Mouse (Mus musculus) fat pad, adult 2 months (tissue): ENCODE results near the gene Ctdspl2.
"Not testable (repeated sequence)": the region's sequence is repeated elsewhere in the genome, so short reads cannot be mapped to it uniquely, and the experiment has no call there.

Source experiments
- DNase-seq: peaks from one replicate; pipeline ENCODE4 v3.0.0-alpha.2; 2011; ENCODE audit warnings: low read depth, low spot score; ENCODE audit errors: extremely low read depth

Gene Ctdspl2

GRCm38 (mm10) chr2:121955765-121956223, at the start of gene Ctdspl2, which contains the start of gene Mageb3:
Ctdspl2 (plus strand) TSS chr2:121956001.
Mageb3 (minus strand) TSS chr2:121956092.
- DNase-seq = peak; percentile 16

- no peak for DNase-seq
Observed at GRCm38 (mm10) chr2:121909975-121910374, 45.8 kb upstream of the Ctdspl2 start.

- DNase-seq = no peak
Observed at GRCm38 (mm10) chr2:121916047-121916970, 39.5 kb upstream of the Ctdspl2 start.

- DNase-seq = not testable (repeated sequence)
Observed at GRCm38 (mm10) chr2:121937624-121938023, 18.2 kb upstream of the Ctdspl2 start.

GRCm38 (mm10) chr2:121943364-121943763, 12.4 kb upstream of the Ctdspl2 start:
- DNase-seq = no peak

GRCm38 (mm10) chr2:121954971-121955656, 687 bp upstream of the Ctdspl2 start:
- DNase-seq = no peak

- no peak for DNase-seq
Observed at GRCm38 (mm10) chr2:121956224-121957018, 620 bp downstream of the Ctdspl2 start.

- no peak for DNase-seq
Observed at GRCm38 (mm10) chr2:121957216-121957792, 1.5 kb downstream of the Ctdspl2 start.

GRCm38 (mm10) chr2:121995738-121996137, 39.9 kb downstream of the Ctdspl2 start:
- DNase-seq = no peak

- DNase-seq = no peak
Observed at GRCm38 (mm10) chr2:122008832-122009231, 53.0 kb downstream of the Ctdspl2 start.

GRCm38 (mm10) chr2:122011441-122011840, 55.6 kb downstream of the Ctdspl2 start:
- DNase-seq = no peak

GRCm38 (mm10) chr2:122018705-122019104, 62.9 kb downstream of the Ctdspl2 start:
- no peak for DNase-seq

GRCm38 (mm10) chr2:122022284-122022683, 66.5 kb downstream of the Ctdspl2 start:
- no peak for DNase-seq

GRCm38 (mm10) chr2:122027091-122027490, 71.3 kb downstream of the Ctdspl2 start:
- DNase-seq = not testable (repeated sequence)

GRCm38 (mm10) chr2:122027862-122028755, 72.3 kb downstream of the Ctdspl2 start, which contains the start of gene Eif3j1:
Eif3j1 (plus strand) TSS chr2:122028546.
- DNase-seq = no peak

- no peak for DNase-seq
Observed at GRCm38 (mm10) chr2:122028756-122029700, 73.2 kb downstream of the Ctdspl2 start.

GRCm38 (mm10) chr2:122031970-122032369, 76.2 kb downstream of the Ctdspl2 start:
- no peak for DNase-seq

- no peak for DNase-seq
Observed at GRCm38 (mm10) chr2:122036064-122036463, 80.3 kb downstream of the Ctdspl2 start.
